Mouse (Mus musculus) layer of hippocampus, adult 6 months (tissue): ENCODE data around the gene Cts6. TPM values are rescaled to one million over a fixed set of nuclear protein-coding genes. Genes with fewer than 3 reads are reported as not detected.

ENCODE experiments used
- long read RNA-seq, 2 experiments: library from polyadenylated mRNA; unstranded; transcript quantifications; one replicate each; pipeline ENCODE4 v2.0.0; 2019 to 2020
- polyA plus RNA-seq: library from polyadenylated mRNA; unstranded; fragments of <200 nt; fragmentation: Nextera tagmentation; gene quantifications from 2 replicates; pipeline ENCODE4 v1.2.3, GENCODE M21; 2021

Cts6 gene
- polyA plus RNA-seq, result not detected in 2 replicates
- long read RNA-seq, experiment 1, result 0 reads
- long read RNA-seq, experiment 2, result 0 reads

GRCm38 (mm10) chr13:61203310-61203709, at the start of gene Cts6:
Cts6 (minus strand) TSS chr13:61203410.

GRCm38 (mm10) chr13:61164156-61164555, 39.1 kb downstream of the Cts6 start, which contains the start of gene Ctsr:
Ctsr (minus strand) TSS chr13:61164256.

Other genes with a start within 250 kb of the Cts6 start
- not detected in 2 replicates for gene Ctsj, start 197.5 kb downstream of the Cts6 start, polyA plus RNA-seq
- not detected in 2 replicates for gene Ctsq, start 162.8 kb downstream of the Cts6 start, polyA plus RNA-seq
- gene Ctsr, start 39.2 kb downstream of the Cts6 start, polyA plus RNA-seq, result not detected in 2 replicates
- gene Cts8, start 51.9 kb upstream of the Cts6 start, polyA plus RNA-seq, result not detected in 2 replicates
- gene Gm49398, start 85.4 kb upstream of the Cts6 start, polyA plus RNA-seq, result not detected in 2 replicates
- gene Cts7, start 154.8 kb upstream of the Cts6 start, polyA plus RNA-seq, result not detected in 2 replicates